Mouse (Mus musculus) left cerebral cortex, adult 9 months (tissue): ENCODE measurements around the gene Rps17.
A peak's percentile ranks its signal among the peaks of the same experiment; 100 is the strongest.

Experiments used
- DNase-seq, 2 experiments: peaks; one replicate each; pipeline ENCODE4 v3.0.0; 2022; ENCODE audit warnings: low spot score in 2 of 2

Gene Rps17

DNA sequence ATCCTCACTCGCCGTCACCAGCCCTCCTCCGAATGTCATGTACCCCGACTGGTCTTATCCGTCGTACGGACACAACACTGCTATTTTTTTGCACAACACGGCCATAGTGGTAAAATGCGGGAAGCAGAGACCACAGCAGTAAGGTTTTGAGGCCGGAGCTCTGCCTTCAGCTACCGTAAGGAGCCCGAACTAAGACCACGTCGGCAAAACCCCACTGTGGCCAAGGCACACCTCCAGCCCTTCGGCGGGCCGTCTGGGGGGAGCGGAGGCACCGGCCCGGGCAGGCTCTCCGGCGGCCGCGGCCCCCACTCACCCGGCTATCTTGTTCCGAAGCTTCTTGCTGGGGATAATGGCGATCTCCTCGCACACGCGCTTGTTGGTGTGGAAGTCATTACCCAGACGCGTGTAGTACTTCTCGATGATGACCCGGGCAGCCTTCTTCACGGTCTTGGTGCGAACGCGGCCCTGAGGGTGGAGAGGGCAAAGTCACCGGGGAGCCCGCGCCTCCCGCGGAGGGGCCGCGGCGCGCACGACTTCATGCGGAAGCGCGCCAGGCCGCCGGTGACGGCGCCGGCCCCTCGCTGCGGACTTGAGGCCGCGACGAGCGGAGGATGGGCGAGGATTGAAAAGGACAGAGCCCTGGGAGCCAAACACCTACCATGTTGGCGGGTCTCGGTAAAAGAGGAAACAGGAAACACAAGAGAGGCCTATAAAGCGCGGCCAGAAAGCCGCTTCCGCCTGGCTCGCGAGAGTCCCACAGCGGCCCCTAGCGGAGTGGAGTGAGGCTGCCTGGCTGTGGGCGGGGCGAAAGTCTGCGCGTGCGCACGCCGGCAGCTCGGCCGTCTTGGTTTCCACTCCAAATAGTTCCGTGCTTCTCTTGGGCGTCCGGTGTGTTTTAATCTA is at the start of gene Rps17:
Rps17 (minus strand) TSS at position 711 of the 903 bp plus-strand sequence.
- DNase-seq: peak; percentile 85 to 97

DNA sequence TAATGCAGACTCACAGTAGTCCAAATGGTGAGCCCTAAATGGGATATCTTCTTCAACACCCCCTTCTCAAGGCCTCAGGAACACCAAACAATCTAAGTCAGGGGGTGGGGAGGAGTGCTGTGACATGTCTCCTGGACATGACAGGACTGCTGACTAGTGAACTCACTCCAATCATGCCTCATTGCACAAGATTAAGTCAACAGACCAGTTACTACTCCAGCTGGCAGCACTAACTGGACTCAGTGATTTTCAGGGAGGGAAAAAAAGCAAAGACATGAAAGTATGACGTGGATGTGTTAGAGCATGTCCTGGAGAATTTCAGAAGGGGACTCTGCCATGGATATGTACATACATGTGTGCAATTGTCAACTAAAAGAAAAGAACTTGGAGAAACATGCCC is 34.3 kb upstream of the Rps17 start:
- no peak for DNase-seq

DNA sequence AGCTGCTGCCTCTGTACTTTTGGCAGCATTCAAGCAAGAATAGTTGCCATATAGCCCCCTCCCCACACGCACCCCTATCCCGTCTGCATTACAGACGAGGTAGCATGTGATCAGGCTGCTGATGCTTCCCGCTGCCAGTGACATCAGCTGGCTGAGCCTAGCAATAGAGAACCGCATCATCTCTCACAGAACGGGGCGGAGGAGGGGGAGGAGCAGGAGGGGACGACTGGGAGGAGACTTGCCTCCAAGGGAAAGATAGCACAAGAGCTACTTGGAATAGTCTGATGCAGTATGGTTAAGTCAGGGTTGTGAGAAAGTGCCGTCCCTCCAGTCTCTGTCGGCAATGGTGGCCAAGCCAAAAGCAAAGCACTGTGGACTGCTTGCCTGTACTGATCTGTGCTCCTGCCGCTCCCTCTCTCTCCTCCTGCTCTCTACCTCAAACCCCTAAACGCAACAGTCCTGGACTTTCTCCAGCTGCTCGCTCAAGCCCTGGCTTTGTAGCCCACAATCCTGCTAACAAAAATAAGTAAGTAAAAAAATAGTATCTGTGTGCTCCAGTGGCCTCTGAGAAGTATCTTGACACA is 27.4 kb upstream of the Rps17 start:
- peak; percentile 65 to 82 for DNase-seq

DNA sequence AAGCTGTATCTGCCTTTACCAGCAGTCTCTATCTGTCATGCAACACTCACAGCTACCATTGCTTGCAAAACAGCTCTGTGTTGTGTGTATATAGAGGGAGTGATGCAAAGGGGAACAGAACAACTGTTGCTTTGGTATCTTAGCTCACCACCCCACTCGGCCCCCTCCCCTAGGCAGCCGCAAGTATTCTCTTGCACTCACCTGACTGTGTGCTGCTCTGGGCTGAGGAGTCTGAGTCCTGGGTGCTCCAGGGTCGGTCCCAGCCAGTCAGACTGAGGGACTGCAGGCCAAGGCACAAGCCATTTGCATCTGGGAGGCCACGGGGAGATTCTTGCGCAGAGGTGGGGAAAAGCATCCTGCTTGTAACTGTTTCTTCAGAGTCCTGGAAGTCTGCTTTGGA is 26.8 kb upstream of the Rps17 start:
- DNase-seq: no peak

DNA sequence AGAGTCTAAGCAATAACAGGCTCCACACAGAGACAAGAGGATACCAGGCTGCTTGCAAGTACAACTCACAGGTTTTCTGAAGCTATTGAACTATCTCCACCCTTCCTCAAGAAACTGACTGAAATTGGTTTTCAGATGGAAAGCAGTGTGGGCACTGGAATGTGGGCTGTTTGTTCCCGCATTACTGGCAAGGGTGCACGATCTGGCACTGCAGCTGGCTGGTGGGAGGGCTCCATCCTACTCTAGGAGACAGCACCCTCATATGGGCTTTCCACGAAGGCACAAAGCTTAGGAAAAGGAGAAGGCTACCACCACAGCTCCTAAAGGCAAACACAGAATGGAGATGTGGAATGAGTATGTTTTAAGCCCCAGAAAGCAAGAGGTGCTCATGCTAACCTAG is 24.7 kb upstream of the Rps17 start:
- DNase-seq: peak; percentile 49 to 84

DNA sequence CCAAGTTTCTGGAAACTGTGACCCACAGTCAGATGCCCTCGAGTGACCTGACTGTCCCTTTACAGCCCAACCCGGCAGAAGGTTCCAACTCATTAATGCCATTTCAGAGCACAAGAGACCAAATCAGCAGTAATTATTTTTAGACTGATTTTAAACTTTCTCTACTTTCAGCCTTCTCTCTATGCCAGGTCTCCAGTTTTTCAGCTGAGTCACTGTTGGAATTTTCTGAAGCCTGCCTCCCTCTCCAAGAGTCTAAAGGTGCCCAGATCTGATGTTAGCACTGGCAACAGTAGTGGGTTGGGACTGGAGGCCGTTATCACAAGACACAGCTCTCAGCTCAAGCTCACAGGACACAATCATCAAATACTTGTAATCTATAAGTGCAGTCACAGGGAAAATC is 22.9 kb upstream of the Rps17 start:
- DNase-seq: no peak

DNA sequence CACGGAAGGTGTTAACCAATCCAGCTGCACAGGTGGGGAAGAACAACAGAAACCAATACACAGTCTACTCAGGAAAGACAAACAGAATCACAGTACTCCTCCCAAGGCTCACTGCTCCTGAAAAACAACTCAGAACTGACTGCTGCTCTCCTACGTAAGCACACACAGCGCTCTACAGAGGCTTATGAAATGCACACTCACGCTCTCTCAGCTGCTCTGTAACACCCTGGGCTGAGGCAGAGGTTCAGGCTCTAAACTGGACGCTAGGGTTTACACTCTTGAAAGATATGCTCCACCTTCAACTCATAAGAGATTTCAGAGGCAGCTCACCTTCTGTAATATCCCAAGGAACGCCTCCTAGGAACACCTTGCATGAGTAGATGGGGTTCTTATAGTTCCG is 11.9 kb upstream of the Rps17 start:
- DNase-seq: no peak

DNA sequence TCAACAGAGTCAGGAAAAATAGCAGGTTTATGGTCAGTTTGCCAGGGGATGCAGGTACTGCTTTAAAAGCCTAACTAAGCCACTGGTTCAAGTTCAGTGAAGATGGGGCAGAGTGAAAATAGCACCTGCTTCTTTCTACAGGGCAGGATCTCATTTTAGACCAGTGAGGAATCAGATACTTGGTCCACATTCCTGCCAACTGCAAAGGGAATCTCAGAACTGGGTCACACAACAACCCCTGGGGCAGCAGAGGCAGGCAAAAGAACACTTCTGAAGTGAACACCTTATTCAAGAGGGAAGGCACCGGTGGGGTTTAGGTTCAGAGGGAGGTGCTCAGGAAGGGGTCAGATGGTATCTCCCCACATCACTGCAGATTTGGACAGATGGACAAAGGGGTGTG is 11.3 kb upstream of the Rps17 start:
- DNase-seq: no peak

DNA sequence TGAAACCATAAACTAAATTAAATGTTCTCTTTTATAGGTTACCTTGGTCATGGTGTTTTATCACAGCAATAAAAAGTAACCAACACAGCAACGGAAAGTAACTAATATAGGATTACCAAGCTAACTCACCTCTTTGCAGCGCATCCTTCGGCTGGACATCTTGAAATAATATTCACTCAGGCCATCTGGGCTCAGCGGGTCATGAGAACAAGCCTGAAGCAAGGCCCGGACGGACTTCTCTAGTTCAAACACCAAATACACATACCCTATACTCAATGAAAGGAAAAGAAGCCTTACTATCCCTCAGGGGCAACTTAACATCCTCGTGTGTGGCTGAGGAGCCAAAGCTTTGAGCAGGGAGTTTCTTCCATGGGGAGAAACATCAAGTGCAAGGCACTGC is 10.7 kb upstream of the Rps17 start:
- DNase-seq: no peak

DNA sequence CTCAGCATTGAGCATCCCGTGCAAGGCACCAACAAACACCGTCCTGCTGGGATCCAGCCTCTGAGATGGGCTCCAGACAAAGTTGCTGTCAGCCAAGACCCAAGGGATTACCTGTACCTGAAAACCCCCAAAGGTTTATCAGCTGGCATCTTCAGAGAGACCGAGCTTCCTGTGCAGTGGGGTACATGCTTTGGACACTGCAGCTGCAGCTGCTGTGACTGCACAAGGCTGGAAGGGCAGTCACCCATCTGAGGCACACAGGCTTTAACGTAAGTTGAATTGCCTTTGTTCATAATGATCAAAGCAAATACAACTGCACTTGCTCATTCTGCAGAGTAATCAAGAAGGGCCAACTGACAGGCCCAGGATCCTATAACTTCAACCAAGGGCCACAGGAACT is 6.8 kb upstream of the Rps17 start:
- no peak for DNase-seq

DNA sequence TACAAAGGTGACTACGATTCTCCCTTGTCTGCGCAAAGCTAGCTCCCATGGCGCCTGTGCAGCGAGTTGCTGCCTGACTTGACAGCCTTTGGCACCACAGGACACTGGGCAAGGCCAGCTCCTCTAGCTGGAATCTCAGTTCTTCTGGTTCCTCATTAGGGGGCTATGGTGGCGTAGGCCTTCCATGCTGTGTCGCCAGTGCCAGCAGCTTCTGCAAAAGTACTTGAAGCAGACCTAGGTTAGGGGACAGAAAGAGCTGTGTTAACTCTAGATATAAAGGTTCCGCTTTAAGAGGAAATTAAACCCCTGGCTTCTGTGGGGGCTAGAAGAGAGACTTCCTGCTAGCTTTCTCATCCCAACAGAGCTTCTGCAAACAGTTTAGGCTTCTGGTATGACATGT is 3.2 kb upstream of the Rps17 start:
- no peak for DNase-seq

DNA sequence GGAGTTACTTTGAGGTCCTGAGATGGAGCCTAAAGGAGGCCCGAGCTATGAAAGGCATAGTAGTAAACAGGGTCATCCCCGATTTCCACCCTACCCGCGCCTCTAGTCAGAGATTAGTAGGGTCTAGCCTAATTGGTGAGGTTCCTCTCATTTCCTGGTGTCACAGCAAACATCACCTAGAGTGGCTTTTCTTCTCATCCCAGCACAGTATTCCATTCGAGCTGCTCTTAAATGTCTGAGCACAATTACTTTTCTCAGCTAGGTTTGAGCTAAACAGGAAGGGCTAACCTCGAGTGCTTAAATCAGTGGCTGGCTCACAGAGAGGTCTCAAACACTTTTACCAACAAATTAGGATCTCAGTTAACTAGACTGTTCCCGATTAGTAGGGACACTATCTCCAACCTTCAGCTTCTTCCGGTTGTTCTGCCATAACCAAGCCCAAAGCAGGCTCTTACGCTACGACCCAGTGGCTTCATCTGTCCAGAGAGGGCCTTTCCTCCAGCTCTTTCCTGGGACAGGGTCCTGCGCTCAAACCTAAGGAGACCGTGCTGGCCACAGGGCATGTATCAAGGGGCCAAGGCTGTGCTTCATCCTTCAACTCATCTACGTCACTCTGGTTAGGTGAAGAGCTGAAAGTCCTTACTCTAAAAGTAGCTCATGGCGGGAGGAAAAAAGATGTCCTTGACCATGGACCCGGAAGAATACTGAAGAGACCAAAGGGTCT is 555 bp upstream of the Rps17 start:
- no peak for DNase-seq

DNA sequence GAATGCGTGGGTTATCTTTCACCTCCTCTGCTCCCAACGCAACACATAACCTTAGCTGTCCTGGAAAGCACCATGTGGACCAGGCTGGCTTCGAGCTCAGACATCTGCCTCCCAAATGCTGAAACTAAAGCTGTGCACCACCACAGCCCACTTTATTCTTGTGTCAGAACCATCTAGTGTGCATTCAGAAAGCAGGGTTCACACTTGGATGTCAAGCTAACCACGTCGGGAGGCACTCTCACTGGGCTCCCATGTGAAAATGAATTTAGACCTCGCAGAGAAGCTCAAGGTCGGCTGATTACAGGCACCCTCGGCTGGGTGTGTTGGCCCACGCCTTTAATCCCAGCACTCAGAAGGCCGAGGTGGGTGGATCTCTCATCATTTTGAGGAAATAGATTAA is 1.2 kb downstream of the Rps17 start:
- DNase-seq: no peak

DNA sequence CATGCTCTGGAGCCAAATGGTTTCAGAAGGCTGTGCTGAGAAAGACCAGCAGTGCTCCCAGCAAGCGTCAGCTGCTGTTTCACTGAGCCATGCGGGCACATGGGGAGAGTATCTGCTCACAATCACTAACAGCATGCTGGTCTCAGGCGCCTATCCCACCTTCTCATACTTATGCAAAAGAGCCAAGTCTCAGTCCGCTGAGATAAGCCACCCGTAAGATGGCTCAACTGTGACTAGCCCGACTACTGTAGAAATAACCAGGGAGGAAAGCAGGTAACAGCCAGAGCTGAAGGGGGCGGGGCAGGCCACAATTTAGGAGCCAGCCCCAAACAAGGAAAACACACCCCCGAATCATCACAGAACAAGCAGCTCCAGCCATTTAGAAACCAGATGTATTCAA is 1.7 kb downstream of the Rps17 start:
- no peak for DNase-seq

DNA sequence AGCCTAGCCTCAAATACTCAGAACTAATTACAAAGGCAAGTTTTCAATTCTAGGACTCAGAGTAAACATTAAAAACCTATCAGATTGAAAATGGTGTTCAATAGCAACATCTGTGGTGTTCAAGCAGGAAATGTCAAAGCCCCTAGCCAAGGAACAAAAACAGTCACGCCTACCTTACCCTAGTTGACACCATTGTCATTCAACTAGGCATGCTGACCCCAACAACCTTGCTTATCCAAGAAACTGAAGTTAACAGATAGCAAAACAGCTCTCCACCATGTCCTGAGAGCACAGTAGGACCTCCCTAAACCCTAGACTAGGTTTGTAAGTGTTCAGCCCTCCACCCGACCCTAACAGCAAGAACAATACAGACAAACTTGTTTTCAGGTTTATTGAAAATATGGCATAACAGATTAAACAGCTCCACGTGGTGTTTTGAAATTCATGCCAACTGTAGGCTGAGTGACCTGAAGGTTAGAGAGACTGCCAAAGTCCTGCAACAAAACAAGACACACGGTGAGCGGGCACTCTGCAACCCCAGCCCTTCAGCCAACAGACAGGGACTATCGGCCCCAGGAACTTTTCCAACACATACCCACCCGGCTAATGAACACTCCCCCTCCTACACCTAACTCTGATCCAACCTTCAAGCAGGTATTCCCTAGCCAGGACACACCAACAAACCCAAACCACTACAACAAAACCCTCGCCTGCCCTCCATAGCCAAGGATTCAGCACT is 2.5 kb downstream of the Rps17 start:
- no peak for DNase-seq

DNA sequence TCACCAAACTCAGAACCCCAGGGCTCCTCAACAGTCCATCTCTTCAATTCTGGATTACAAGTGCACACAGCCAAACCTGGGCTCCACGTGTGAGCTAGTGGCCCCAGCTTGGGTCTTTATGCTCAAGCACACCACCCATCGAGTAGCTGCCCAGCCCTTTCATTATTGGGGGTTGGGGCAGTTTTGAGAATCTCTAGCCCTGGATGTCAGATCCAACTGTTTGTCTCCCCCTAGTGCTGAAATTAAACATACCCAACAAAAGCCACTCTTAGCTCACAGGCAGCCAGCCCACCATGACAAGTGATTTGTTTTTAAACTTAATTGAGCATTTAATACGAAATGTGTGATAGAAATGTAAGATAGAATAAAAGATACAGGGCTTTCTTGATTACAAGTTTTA is 3.5 kb downstream of the Rps17 start:
- DNase-seq: no peak

DNA sequence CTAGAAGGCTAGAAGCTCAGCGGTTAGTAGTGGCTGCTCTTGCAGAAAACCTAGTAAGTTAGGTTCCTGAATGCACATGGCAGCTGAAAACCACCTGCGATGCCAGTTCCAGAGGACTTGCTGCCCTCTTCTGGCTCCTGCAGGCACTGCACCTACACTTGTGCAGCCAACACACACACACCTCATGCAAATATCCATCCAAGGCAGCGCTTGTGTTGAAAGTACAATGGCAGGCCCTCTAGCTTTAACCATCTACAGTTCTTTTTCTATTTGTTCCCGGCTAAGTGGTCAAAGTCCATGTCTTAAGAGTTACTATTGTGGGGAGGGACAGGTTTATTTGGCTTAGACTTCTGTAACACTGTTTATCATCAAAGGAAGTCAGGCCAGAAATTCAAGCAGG is 5.3 kb downstream of the Rps17 start:
- peak in 1 of 2 experiments; percentile 40 for DNase-seq

DNA sequence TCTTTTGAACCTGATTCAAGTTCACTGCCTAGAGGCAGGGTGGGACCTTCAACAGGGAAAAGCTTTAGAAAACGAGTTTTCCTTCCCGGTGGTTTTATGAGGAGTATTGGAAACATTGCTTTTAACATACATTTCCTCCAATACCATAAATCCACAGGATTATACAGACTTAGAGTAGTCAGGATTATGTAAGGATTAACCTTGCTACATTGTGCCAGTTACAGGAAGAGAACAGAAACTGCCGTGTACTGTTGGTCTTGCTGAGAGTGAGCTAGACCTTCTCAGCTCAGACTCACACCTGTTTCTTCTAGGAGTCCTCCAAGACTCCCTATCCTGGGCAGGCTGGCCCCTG is 6.6 kb downstream of the Rps17 start:
- no peak for DNase-seq

DNA sequence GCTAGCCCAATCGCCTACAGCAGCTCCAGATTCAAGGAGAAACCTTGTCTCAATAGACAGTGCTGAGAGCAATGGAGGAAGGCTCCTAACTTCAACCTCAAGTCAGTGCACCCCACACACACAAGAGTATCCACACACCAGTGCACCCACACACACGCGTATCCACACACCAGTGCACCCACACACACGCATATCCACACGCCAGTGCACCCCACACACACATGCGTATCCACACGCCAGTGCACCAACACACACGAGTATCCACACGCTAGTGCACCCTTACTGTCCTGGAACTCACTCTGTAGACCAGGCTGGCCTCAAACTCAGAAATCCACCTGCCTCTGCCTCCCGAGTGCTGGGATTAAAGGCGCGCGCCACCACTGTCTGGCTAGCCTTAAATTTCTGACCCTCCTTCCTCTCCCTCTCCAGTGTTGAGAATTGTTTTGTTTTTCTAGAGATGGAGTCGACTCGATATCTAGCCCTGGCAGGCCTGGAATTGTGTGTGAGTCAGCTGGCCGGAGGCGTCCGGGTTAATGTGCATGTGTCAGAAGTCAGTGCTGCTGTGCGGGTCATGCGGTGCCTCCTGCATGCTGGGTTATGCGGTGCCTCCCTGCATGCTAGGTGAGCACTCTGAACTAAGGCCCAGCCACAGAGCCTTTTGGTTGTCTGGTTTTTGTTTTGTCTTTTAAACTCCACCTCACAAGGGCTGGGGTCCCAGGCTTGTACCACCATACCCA is 7.1 kb downstream of the Rps17 start:
- no peak for DNase-seq

DNA sequence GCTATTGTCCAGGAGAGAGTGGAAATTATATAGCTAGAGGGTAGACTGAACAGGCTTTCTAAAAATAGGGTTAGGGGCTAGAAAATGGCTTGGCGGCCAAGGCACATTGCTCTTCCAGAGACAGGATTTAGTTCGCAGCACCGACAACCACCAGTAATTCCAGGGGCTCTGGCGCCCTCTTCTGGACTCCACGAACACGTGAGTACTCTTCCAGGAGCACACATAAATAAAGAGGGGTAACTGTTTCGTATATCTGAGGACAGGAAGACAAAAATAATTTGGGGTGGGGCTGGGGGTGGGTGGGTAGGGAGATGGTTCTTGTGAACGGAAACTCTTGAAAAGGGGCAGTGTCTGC is 8.6 kb downstream of the Rps17 start:
- no peak for DNase-seq

DNA sequence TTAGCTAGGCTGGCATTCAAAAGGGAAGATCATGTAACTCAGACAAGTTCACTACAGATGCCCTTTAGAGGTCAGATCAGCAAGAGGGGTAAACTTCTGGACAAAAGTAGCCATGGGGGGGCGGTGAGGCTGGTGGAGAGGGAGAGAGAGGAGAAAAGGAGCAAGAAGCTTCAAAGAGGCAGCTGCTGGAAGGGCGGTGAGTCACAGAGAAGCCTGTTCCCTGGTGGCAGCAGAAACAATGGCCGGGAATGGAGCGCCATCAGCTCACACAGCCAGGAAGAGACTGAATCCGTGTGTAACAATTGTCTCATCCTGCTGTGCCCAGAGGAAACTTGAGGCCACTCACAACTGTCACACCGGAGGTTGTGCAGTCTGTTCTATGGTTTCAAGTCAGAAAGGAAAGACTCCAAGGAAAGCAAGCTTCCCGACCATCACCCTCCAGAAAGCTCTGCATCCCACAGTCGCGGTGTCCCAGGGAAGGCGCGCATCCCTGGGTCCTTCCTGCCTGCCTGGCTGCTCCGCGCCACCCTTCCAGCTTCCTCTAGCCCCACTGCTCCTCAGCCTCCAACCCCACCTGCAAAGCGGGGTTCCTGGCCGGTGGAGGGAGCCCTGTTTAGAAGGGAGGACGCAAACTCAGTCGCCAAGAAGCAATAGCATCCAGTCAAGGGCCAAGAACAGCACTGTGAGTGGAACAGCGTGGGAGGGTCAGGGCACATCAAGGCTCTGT is 9.2 kb downstream of the Rps17 start:
- DNase-seq: no peak
